Mouse (Mus musculus) liver, postnatal 0 days (tissue): ENCODE measurements at regions not wholly inside any gene's neighbourhood (a gene's known extent, or its start where the extent isn't known, plus 50 kb on each side); places are given as distances from the start of the nearest gene placed in this dataset.

ENCODE experiments used
- ATAC-seq: fragments of 200-750 bp; cut with Nextera tagmentation; 2 replicates; pipeline ENCODE4 v1.8.0; 2017; ENCODE audit warnings: mild to moderate bottlenecking, moderate library complexity
- DNase-seq: peaks from one replicate; pipeline ENCODE4 v3.0.0-alpha.2; 2016
- H3K27ac ChIP-seq: fragments of 300-500 bp; sonication (generic); 2 replicates; pipeline ENCODE4 v1.5.1; 2014; ENCODE audit warnings: antibody characterized with exemption, moderate library complexity, mild to moderate bottlenecking, low read depth
- H3K27me3 ChIP-seq: fragments of 300-500 bp; sonication (generic); 2 replicates; pipeline ENCODE4 v1.6.1; 2014; ENCODE audit warnings: low read length, control low read depth, mixed read lengths; ENCODE audit not compliant: insufficient read depth
- H3K36me3 ChIP-seq: fragments of 300-500 bp; sonication (generic); replicated peaks from 2 replicates; pipeline ENCODE4 v1.6.1; 2014; ENCODE audit warnings: mild to moderate bottlenecking, control low read depth, low read length, moderate library complexity, mixed read lengths; ENCODE audit not compliant: insufficient read depth
- H3K4me1 ChIP-seq: fragments of 300-500 bp; sonication (generic); 2 replicates; pipeline ENCODE4 v1.6.1; 2014; ENCODE audit warnings: antibody characterized with exemption, mild to moderate bottlenecking, control low read depth; ENCODE audit not compliant: insufficient read depth
- H3K4me2 ChIP-seq: fragments of 300-500 bp; sonication (generic); 2 replicates; pipeline ENCODE4 v1.6.1; 2014; ENCODE audit warnings: low read depth, mild to moderate bottlenecking, low read length, moderate library complexity, mixed read lengths
- H3K4me3 ChIP-seq: fragments of 300-500 bp; sonication (generic); 2 replicates; pipeline ENCODE4 v1.5.1; 2014; ENCODE audit warnings: low read depth, low read length
- H3K9ac ChIP-seq: fragments of 300-500 bp; sonication (generic); replicated peaks from 2 replicates; pipeline ENCODE4 v1.6.1; 2014; ENCODE audit warnings: mild to moderate bottlenecking, moderate library complexity
- H3K9me3 ChIP-seq: fragments of 300-500 bp; sonication (generic); 2 replicates; pipeline ENCODE4 v1.6.1; 2016; ENCODE audit warnings: mild to moderate bottlenecking, control low read depth, low read length, mixed read lengths
- CTCF ChIP-seq: sonication (generic); IDR thresholded peaks from 2 replicates; pipeline ENCODE4 v1.5.1; 2016; ENCODE audit warnings: antibody characterized with exemption, low read depth
- EP300 ChIP-seq: IDR thresholded peaks from 2 replicates; pipeline ENCODE4 v1.6.1; 2016; ENCODE audit warnings: antibody characterized with exemption, low read depth, mild to moderate bottlenecking
- WGBS: fragments of 180-500 bp; shearing (Covaris S2); extraction: QIAGEN DNeasy Blood & Tissue Kit; methylation state at CpG from one replicate; pipeline ENCODE4 v1.1.7; 2014; ENCODE audit not compliant: insufficient replicate concordance; 5-methylcytosine and 5-hydroxymethylcytosine counted together

DNA sequence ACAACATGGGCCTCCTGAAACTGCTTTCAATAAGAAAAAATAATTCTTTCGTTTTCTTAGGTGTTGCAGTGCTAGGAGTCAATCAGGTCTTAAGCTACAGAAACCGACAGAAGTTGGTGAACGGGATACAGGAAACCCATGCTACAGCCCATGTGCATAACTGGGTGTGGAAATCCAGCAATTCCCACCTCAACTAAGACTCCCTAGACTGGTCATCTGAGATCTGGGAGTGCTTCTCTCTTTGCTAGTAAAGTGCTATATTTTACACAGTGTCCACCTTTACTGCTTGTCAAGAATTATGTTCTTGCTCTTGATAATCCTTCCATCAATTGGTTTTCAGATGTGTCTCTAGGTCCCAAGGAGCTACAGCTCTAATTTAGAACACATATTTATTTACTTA is 166.4 kb upstream of the Zc3h12c start:
- TF ChIP-seq CTCF (no peak), EP300 (no peak)
- H3K9me3 ChIP-seq: no peaks in the 10 kb centered on the region
- no peaks in the 10 kb centered on the region for H3K36me3 ChIP-seq
- no peak overlapping the region for H3K4me3 ChIP-seq
- no peak overlapping the region for H3K27ac ChIP-seq
- ATAC-seq (no peak), DNase-seq (no peak)
- H3K4me1 ChIP-seq: no peaks in the 10 kb centered on the region
- no peaks in the 10 kb centered on the region for H3K27me3 ChIP-seq
- WGBS: 79% methylated on average over 3 of the region's 3 CpGs
- H3K4me2 ChIP-seq: no peak overlapping the region
- H3K9ac ChIP-seq: no peak overlapping the region

DNA sequence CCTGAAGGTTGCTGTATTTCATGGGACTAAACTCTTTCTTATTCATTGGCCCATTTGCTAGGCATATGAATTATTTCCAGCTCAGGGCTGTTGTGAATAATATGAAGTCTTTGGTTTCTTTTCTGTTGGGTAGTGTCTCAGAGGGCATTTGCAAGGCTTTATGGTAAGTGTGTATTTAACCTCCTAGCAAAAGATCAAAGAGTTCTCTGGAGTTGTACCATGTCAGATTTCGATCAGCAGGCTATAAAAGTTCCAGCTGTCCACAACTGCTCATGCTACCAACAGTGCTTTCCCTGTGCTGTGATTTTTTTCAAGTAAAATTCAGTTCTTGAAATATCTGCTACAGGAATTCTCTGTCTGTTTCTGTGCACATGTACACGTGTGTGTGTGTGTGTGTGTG is 165.5 kb upstream of the Zc3h12c start:
- no peak overlapping the region for H3K27ac ChIP-seq
- no peak overlapping the region for H3K4me2 ChIP-seq
- DNase-seq (no peak), ATAC-seq (no peak)
- TF ChIP-seq EP300 (no peak), CTCF (no peak)
- H3K36me3 ChIP-seq: no peaks in the 10 kb centered on the region
- H3K9me3 ChIP-seq: no peaks in the 10 kb centered on the region
- H3K4me1 ChIP-seq: no peaks in the 10 kb centered on the region
- no peak overlapping the region for H3K4me3 ChIP-seq
- 42% methylated on average over 2 of the region's 2 CpGs for WGBS
- no peaks in the 10 kb centered on the region for H3K27me3 ChIP-seq
- no peak overlapping the region for H3K9ac ChIP-seq

DNA sequence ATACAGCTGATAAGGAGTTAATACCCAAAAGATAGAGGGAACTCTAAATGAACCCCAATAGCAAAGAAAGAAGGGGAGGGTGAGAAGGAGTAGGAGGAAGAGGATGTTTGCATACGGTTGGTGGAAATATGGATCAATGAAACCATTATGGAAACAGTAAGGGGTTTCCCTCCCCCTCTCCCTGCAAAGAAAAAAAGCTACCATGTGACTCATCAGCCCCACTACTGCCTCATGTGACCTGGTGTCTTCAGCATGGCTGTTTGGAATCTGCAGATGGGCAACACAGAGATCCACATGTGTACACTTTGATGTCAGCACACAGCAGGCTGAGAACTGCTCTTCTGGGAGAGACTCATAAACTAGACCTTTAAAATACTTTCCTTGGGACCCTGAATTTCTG is 163.4 kb upstream of the Zc3h12c start:
- TF ChIP-seq CTCF (no peak), EP300 (no peak)
- no peak overlapping the region for H3K27ac ChIP-seq
- WGBS: 56% methylated on average over 1 of the region's 1 CpGs
- H3K9me3 ChIP-seq: no peaks in the 10 kb centered on the region
- ATAC-seq (no peak), DNase-seq (no peak)
- no peaks in the 10 kb centered on the region for H3K27me3 ChIP-seq
- H3K4me1 ChIP-seq: no peaks in the 10 kb centered on the region
- H3K4me2 ChIP-seq: no peak overlapping the region
- H3K4me3 ChIP-seq: no peak overlapping the region
- H3K36me3 ChIP-seq: no peaks in the 10 kb centered on the region
- no peak overlapping the region for H3K9ac ChIP-seq

DNA sequence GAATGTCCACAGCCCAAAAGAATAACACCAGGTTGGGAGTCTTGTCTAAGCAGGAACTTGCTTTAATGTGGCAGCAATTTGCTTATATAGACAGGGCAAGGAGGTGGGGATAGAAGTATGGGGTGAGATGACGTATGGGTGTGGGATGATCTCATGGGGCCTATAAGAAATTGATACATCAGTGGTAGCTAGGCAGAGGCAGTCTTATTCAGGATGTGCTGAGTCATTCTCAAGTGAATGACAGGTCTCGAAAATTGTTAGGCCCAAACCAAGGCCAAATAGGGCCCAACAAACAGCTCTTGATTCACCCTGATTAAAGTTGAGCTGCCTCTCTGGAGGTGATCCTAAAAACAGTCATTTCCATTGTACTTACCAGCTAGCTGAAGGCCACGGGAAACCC is 162.3 kb upstream of the Zc3h12c start:
- DNase-seq: no peak
- no peak overlapping the region for H3K4me2 ChIP-seq
- WGBS: 62% methylated on average over 3 of the region's 3 CpGs
- no peak overlapping the region for H3K27ac ChIP-seq
- no peaks in the 10 kb centered on the region for H3K4me1 ChIP-seq
- H3K4me3 ChIP-seq: no peak overlapping the region
- TF ChIP-seq CTCF: no peak
- no peak for TF ChIP-seq EP300
- no peak for ATAC-seq
- no peak overlapping the region for H3K9ac ChIP-seq
- no peaks in the 10 kb centered on the region for H3K27me3 ChIP-seq
- no peaks in the 10 kb centered on the region for H3K36me3 ChIP-seq
- no peaks in the 10 kb centered on the region for H3K9me3 ChIP-seq

DNA sequence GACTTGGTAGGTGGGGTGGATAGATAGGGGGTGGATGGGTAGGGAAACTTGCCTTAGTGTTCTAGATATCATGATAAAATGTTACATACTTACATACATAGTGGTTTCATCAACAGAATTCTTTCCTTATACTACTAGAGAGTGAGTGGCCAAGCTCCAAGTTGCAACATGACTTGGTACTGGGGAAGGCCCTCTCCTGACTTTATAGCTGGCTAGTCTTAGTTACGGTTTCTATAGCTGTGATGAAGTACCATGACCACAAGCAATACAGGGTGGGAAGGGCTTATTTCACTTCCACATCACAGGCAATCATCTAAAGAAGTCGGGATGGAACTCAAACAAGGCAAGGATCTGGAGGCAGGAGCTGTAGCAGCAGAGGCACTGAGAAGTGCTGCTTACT is 156.0 kb upstream of the Zc3h12c start:
- ATAC-seq (no peak), DNase-seq (no peak)
- Histone ChIP-seq H3K27me3 (no peaks in the 10 kb centered on the region), H3K4me3 (no peak overlapping the region), H3K9ac (no peak overlapping the region), H3K4me1 (no peaks in the 10 kb centered on the region), H3K27ac (no peak overlapping the region), H3K36me3 (no peaks in the 10 kb centered on the region), H3K4me2 (no peak overlapping the region), H3K9me3 (no peaks in the 10 kb centered on the region)
- no peak for TF ChIP-seq EP300
- TF ChIP-seq CTCF: no peak
- WGBS: 69% methylated on average over 2 of the region's 2 CpGs

DNA sequence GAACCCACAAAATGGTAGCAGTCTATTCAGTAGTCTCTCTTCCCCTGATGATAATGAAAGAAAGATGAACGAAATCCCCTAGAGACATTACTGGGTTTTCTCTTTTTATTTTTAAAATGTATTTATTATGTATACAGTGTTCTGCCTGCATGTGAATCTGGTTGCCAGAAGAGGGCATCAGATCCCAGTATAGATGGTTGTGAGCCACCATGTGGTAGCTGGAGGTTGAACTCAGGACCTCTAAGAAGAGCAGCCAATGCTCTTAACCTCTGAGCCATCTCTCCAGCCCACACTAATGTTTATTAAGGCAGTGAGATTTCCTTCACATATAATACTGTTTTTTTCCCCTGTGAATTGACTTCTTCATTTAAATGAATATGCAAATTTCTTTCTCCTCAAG is 155.4 kb upstream of the Zc3h12c start:
- no peak for DNase-seq
- Histone ChIP-seq H3K36me3 (no peaks in the 10 kb centered on the region), H3K27ac (no peak overlapping the region), H3K4me3 (no peak overlapping the region), H3K4me2 (no peak overlapping the region), H3K4me1 (no peaks in the 10 kb centered on the region), H3K9ac (no peak overlapping the region), H3K27me3 (no peaks in the 10 kb centered on the region), H3K9me3 (no peaks in the 10 kb centered on the region)
- no peak for ATAC-seq
- WGBS: 72% methylated on average over 1 of the region's 1 CpGs
- TF ChIP-seq CTCF: peak; percentile 34; the same call in 1 of the 2 replicates
- no peak for TF ChIP-seq EP300

DNA sequence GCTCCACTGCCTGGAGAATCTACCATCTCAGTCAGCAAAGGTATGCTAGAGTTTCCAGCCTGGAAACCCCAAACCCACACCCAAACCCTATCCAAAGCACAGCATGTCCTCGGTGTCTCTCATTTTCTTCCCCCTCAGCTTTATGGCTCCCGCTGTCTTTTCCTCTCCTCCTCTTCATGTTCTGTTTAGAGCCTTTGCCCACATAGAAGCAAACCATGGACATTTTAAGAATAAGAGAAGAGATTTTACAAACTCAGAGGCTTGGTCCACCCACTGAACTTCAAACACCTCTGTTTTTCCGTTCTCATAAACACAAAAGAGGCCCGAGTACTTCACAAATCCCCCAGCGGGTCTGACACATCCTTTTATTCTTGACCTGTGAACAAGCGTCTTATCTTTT is 154.9 kb upstream of the Zc3h12c start:
- no peak overlapping the region for H3K9ac ChIP-seq
- no peak overlapping the region for H3K4me3 ChIP-seq
- no peak overlapping the region for H3K4me2 ChIP-seq
- no peak for DNase-seq
- WGBS: 88% methylated on average over 6 of the region's 6 CpGs
- H3K36me3 ChIP-seq: no peaks in the 10 kb centered on the region
- TF ChIP-seq EP300: no peak
- TF ChIP-seq CTCF: no peak
- no peaks in the 10 kb centered on the region for H3K9me3 ChIP-seq
- H3K27ac ChIP-seq: no peak overlapping the region
- no peaks in the 10 kb centered on the region for H3K27me3 ChIP-seq
- ATAC-seq: no peak
- H3K4me1 ChIP-seq: no peaks in the 10 kb centered on the region
